Mouse (Mus musculus): Measurements from ENCODE around the gene Gm44503. TPM values are rescaled to one million over a fixed set of nuclear protein-coding genes. Genes with fewer than 3 reads are reported as not detected.

The Gm44503 gene
- total and polyA plus RNA-seq, 3 experiments: not detected

GRCm38 (mm10) chr9:72961959-72962358, 3.3 kb downstream of the Gm44503 start:
- Histone ChIP-seq H3K79me2 (ENCODE audit: control insufficient read depth, insufficient read depth, low read length, poor library complexity) (no peaks in the 10 kb centered on the region; the same call in 1 of the 2 replicates), H3K36me3 (ENCODE audit: control insufficient read depth in 1 of 2, insufficient read depth in 2 of 2, low read length in 2 of 2) (peaks cover 0 to 4% of the 10 kb centered on the region in 2 experiments; a peak in 2 of 4 replicates), H3K27ac (ENCODE audit: control insufficient read depth, low read depth, low read length) (peak overlapping the region; percentile 56), H3K27me3 (ENCODE audit: control insufficient read depth in 1 of 2, insufficient read depth in 2 of 2, low read length in 2 of 2) (no peaks in the 10 kb centered on the region), H3K4me3 (ENCODE audit: control insufficient read depth in 1 of 2, insufficient read depth in 1 of 2, low read depth in 2 of 2, low read length in 2 of 2) (peak overlapping the region; percentile 77 to 90), H3K4me1 (ENCODE audit: control insufficient read depth in 1 of 2, insufficient read depth in 2 of 2, low read length in 2 of 2) (peaks cover 2 to 11% of the 10 kb centered on the region in 2 experiments; a peak in 3 of 4 replicates), H3K9me3 (replicated peaks; ENCODE audit: insufficient read depth, low read length) (no peaks in the 10 kb centered on the region), H3K9ac (ENCODE audit: control insufficient read depth, low read depth, low read length, poor library complexity, severe bottlenecking) (peak overlapping the region; percentile 75)
- no peak for TF ChIP-seq ZKSCAN1 (IDR thresholded peaks at IDR 0.05; ENCODE audit: low read depth, low read length)
- TF ChIP-seq SMC3 (IDR thresholded peaks at IDR 0.05; ENCODE audit: low read depth, low read length): no peak
- no peak for TF ChIP-seq GATA1 (IDR thresholded peaks at IDR 0.05; ENCODE audit: low read depth, low read length)
- no peak for TF ChIP-seq USF2 (IDR thresholded peaks at IDR 0.05; ENCODE audit: borderline replicate concordance in 1 of 2, insufficient read depth in 1 of 2, low read depth in 1 of 2, low read length in 2 of 2)
- TF ChIP-seq TBP (IDR thresholded peaks at IDR 0.05; ENCODE audit: low read depth, low read length): peak; percentile 51
- TF ChIP-seq ZNF384 (IDR thresholded peaks at IDR 0.05; ENCODE audit: low read depth, low read length): no peak
- TF ChIP-seq ZC3H11A (IDR thresholded peaks at IDR 0.05; ENCODE audit: low read depth, low read length): no peak
- peak; percentile 60; the same call in 1 of the 2 replicates for TF ChIP-seq HCFC1 (IDR thresholded peaks at IDR 0.05; ENCODE audit: low read depth, low read length)
- TF ChIP-seq USF1 (IDR thresholded peaks at IDR 0.05; ENCODE audit: low read depth, low read length): no peak
- TF ChIP-seq MAFK (IDR thresholded peaks at IDR 0.05; ENCODE audit: borderline replicate concordance, low read depth, low read length): no peak
- no peak for TF ChIP-seq POLR2AphosphoS2 (IDR thresholded peaks at IDR 0.05; ENCODE audit: low read length)
- TF ChIP-seq GABPA (IDR thresholded peaks at IDR 0.05; ENCODE audit: low read depth, low read length): no peak
- no peak for TF ChIP-seq CTCF (IDR thresholded peaks at IDR 0.05 in 2 of 3, conservative IDR thresholded peaks at IDR 0.05 in 1 of 3; ENCODE audit: control insufficient read depth in 1 of 3, insufficient read depth in 1 of 3, low read depth in 2 of 3, low read length in 3 of 3, poor library complexity in 1 of 3, severe bottlenecking in 1 of 3)
- peak; percentile 39 for TF ChIP-seq NELFE (IDR thresholded peaks at IDR 0.05; ENCODE audit: low read depth, low read length)
- TF ChIP-seq ETS1 (IDR thresholded peaks at IDR 0.05; ENCODE audit: low read depth, low read length): 0 out of 2 replicates have a peak, but pooled peaks have one; percentile 28
- TF ChIP-seq MXI1 (IDR thresholded peaks at IDR 0.05; ENCODE audit: low read depth, low read length): peak; percentile 42; the same call in 1 of the 2 replicates
- peak; percentile 15; the same call in 1 of the 2 replicates for TF ChIP-seq ELF1 (IDR thresholded peaks at IDR 0.05; ENCODE audit: low read depth, low read length)
- TF ChIP-seq CHD1 (IDR thresholded peaks at IDR 0.05; ENCODE audit: low read depth, low read length): no peak
- TF ChIP-seq RAD21 (IDR thresholded peaks at IDR 0.05; ENCODE audit: low read depth, low read length): no peak
- TF ChIP-seq JUND (IDR thresholded peaks at IDR 0.05; ENCODE audit: low read depth, low read length): no peak
- peak; percentile 24; the same call in 1 of the 2 replicates for TF ChIP-seq SIN3A (IDR thresholded peaks at IDR 0.05; ENCODE audit: low read length)
- no peak for TF ChIP-seq NRF1 (IDR thresholded peaks at IDR 0.05; ENCODE audit: insufficient read depth, low read depth, low read length, poor library complexity, severe bottlenecking)
- TF ChIP-seq RCOR1 (IDR thresholded peaks at IDR 0.05; ENCODE audit: low read depth, low read length): no peak
- no peak for TF ChIP-seq POLR2AphosphoS5 (IDR thresholded peaks at IDR 0.05; ENCODE audit: borderline replicate concordance, low read depth, low read length)
- TF ChIP-seq MYC (IDR thresholded peaks at IDR 0.05; ENCODE audit: low read depth, low read length): no peak
- TF ChIP-seq POLR2A (IDR thresholded peaks at IDR 0.05; ENCODE audit: control insufficient read depth in 1 of 2, insufficient read depth in 1 of 2, low read depth in 1 of 2, low read length in 2 of 2, poor library complexity in 1 of 2): peak in 1 of 2 experiments; percentile 61; a peak in 2 of 4 replicates
- no peak for TF ChIP-seq BHLHE40 (IDR thresholded peaks at IDR 0.05; ENCODE audit: borderline replicate concordance, low read depth, low read length)
- TF ChIP-seq MAX (IDR thresholded peaks at IDR 0.05; ENCODE audit: low read length): no peak
- TF ChIP-seq CHD2 (IDR thresholded peaks at IDR 0.05; ENCODE audit: low read length): no peak
- TF ChIP-seq MYB (IDR thresholded peaks at IDR 0.05; ENCODE audit: low read depth, low read length): no peak
- TF ChIP-seq E2F4 (IDR thresholded peaks at IDR 0.05; ENCODE audit: borderline replicate concordance, low read depth, low read length): no peak
- TF ChIP-seq TCF12 (IDR thresholded peaks at IDR 0.05; ENCODE audit: low read depth, low read length): 0 out of 2 replicates have a peak, but pooled peaks have one; percentile 36
- no peak for TF ChIP-seq MAZ (IDR thresholded peaks at IDR 0.05; ENCODE audit: low read depth, low read length)
- peak; percentile 79 for DNase-seq (ENCODE audit: low read depth, low spot score)

Data from MEL (cell line).